Mouse (Mus musculus) adrenal gland, postnatal 36 days (tissue): Measurements from ENCODE around the gene Tmem189. TPM values are rescaled to one million over a fixed set of nuclear protein-coding genes. Genes with fewer than 3 reads are reported as not detected.
"Not testable (repeated sequence)": the region's sequence is repeated elsewhere in the genome, so short reads cannot be mapped to it uniquely, and the experiment has no call there.

Experiments used
- DNase-seq, 2 experiments: peaks; one replicate each; pipeline ENCODE4 v3.0.0; 2021; ENCODE audit warnings: mixed read lengths in 1 of 2
- total RNA-seq, 2 experiments: library from RNA; stranded (reverse); gene quantifications; 2 replicates each; pipeline ENCODE4 v1.2.3; 2021

Tmem189 gene
- total RNA-seq, 2 experiments from 2014 or later = 27.2 to 34.3 TPM

DNA sequence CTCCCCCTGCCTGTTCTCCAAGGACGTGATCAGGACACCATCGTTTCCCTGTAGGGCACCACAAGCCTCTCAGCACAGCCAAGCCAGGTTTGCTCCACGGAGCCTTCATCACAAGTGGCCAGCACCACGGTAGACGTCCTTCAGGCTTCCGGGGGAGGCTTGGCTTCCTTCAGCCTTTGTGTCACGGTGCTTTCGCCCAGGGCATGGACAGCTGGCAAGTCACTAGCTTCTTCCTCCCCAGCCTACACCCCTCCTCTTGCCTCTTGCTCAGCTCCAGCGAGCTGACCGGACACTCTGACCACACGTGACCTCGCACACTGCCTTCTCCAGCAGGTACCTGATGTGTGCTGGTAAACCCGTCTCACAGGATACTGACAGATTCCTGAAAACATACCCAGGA lies 67.3 kb downstream of the Tmem189 start:
- peak in 1 of 2 experiments; percentile 37 for DNase-seq

DNA sequence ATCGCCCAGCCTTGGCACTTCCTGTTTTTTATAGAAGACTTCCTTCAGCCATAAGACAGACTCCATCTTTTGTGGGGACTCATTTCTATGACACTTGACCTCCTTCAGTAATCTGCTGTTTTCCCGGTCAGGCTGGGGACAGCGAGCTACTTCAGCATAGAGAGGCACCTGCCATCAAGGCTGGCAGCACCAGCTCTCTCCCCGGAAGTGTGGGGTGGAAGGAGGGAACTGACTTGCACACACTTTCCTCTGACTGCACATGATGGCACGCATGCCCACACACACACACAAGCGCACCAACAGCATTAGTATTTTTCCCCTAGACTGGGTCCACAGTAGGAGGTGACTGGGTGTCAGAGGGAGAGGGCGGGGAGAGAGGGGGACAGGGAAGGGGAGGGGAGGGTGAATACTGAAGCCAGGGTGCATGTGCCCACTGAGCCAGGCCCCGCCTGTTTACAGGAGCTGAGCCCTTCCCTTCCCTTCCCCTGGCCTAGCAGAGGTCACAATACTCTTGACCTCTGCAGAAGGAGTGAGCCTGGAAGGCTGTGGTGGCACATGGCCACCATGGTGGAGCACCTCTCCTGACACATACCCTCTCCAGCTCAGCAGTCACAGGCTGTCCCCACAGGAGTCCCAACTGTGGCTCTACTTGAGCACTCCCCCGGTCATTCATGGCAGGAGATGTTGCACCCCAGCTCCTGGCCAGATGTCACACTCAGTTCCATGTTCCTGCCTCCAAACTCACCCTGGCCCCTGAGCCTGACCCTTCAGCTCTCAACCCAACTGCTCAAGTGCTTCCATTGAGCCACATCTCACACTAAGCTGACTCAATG lies 68.2 kb downstream of the Tmem189 start:
- DNase-seq = no peak

DNA sequence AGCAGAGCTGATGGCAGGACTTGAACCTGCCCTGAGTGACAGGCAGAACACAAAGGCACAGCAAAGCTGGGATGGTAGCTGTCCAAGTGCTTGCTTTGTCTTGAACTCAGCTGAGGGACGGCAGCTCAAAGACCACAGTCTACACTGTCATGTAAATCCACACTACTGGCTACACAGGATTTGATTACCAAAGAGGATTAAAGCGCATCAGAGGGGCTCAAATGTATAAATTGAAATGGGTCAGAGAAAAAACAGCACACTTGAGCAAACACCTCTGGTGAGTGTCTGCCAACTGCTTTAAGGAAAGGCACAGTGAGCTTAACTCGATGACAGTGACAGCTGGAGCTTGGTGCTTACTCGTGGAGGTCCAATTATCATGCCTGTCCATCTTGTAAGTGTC lies 72.2 kb downstream of the Tmem189 start:
- no peak for DNase-seq

DNA sequence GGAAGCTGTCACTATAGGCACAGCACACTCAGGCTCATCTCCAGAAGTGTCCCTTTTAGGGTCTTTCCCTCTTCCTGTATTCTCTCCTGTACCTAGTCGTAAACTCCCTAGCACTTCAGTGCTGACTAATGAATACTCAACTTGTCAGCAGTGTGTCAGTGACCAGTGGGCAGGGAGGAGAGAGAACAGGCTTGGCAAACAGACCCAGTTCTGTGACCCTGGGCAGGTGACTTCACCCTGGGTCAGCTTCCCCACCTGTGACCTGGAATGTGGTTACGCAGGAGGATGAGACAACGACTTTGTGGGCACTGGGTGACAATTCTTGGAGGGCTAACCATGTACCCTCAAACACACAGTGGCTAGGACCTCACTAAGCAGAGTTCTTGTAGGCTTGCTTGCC lies 72.6 kb downstream of the Tmem189 start:
- DNase-seq = no peak

DNA sequence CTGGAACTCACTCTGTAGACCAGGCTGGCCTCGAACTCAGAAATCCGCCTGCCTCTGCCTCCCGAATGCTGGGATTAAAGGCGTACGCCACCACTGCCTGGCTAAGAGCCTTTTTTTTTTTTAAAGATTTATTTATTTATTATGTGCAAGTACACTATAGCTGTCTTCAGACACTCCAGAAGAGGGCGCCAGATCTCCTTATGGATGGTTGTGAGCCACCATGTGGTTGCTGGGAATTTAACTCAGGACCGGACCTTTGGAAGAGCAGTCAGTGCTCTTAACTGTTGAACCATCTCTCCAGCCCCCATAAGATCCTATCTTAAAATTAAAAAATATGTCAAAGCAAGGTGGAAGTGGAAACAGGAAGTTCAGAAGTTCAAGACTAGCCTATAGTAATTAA lies 76.3 kb downstream of the Tmem189 start:
- not testable (repeated sequence) for DNase-seq

DNA sequence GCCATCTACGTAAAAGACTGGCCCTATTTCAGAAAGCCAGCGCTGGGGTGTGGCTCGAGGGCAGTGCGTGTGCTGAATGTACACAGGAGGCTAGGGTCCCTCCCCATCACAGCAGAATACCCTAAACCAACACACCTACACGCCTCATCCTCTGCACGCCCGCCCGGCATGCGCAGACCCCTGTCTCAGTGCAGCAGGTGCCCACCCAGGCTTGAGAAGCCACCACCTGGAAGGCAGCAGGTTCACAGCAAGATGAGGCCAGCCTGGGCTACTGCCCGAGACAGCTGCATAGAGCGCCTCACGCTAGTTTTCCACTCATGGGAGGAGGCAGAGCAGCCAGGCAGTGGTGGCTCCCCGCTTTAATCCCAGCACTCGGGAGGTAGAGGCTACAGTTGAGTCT lies 77.5 kb downstream of the Tmem189 start:
- no peak for DNase-seq

DNA sequence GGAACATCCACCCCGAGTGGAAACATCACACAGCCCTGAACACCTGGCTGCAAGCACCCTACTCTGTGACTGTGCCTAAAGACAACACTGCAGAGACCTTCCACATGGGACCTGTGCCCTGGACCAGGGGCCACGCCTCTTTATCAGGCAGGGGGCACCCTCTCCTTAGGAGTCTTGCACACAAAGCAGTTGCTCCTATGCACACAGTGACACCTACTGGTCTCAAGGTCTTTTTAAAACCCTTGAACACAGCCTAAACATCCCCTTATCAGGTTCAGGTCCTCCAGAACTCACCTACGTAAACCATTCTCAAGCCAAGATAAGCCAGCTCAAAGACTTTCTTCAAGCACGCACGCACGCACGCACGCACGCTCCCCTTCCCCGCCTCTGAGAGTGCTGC lies 78.3 kb downstream of the Tmem189 start:
- no peak for DNase-seq

DNA sequence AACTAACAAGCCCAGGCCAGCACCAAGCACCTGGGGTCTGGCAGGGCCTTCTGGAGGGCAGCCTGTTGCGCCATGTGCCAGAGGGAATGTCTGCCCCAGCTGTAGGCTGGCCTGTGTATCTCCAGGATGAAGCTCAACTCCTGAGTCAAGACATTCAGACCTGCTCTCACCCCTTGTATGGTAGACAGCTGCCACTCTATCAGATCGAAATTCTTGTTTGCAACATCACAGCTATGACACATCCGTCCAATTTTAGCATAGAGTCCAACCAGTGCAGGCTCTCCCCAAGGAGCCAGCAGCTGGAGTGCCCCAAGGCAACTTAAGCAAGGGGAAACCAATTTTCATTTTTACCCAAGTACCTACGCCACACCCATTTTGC lies 82.9 kb downstream of the Tmem189 start:
- DNase-seq = no peak

DNA sequence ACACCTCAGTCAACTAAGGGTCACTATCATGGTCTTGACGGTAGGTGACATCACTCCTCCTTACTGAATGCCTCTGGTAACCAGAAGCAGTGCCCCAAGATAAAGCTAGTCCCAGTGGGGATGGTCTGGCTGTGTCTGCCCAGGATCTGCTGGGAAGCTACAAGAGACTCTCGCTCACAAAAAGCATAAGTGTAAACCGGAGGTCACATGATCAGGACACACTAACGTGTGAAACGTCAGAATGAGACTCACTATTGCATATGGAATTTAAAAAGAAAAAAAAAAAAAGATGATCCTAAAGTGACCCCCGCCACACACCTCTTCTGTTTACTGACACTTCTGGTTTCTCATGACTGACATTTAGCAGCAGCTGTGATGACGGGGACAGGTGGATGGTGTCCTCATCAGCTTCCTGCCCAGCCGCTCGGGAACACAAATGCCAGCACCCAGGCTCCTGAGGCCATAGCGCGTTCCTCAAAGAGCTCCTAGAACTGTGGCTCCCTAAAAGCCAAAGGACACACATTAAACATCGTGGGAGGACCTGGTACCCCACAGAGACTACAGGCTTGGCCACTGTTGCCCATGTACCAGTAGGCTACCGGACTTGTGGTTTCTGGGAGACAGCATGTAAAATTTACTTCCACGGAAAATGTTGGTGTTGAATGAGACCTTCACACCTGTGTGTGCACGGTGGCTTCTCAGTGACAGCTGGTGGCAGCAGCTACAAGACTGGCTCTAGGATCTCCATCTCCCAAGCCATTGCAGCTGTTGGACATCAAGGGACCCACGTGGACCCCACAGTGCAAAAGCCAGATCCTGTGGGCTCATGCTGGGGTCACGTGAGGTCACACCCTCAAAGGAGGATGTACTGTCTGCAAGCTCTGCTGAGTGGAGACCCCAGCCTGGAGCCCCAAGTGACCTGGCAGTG lies 83.5 kb downstream of the Tmem189 start:
- no peak for DNase-seq

DNA sequence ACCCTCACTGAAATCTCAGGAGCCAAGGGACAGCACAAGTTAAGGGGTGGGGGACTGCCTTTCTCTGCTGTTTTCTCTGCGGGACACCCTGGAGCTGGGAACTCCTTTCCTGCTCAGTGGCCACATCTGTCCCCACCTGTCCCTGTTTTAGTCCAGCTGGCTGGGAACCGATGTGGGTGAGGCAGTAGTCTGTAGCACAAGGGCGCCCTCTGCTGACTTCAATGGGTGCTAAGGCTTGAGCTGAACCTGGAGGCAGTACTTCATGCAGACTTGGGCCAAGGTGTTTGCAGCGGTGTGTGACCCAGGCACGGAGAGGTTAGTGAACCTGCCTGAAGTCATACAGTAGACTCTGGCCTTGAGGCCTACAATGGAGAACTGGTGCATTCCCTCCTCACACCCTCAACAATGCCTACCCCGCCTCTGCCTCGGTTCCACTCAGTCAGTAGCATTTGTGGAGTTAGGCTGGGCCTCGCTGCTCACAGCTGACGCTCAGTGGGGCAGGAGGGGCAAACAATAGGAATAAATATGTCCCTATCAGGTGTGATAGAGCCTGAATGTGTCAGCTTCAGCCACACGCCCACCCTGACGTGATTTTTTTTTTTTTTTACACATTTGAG lies 84.3 kb downstream of the Tmem189 start:
- peak; percentile 92 to 93 for DNase-seq

DNA sequence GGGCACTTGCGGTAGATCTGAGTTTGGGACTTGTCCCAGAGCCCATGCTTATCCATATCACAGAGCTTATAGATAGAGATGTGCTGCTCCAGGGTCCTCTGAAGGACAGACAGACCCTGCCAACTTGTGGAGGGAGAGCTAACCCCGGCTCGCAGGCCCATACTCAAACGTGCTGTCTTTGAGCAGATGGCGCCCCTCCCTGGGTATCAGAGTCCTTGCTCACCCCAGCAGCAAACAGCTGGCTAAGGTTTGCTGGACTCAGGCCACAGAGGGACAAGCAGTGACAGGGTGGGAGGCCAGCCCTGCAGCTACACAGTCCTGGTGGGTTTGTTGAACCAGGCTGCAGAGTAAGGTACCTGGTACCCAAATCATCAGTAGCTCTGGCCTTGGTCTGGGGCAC lies 86.6 kb downstream of the Tmem189 start:
- DNase-seq = peak; percentile 38 to 52

DNA sequence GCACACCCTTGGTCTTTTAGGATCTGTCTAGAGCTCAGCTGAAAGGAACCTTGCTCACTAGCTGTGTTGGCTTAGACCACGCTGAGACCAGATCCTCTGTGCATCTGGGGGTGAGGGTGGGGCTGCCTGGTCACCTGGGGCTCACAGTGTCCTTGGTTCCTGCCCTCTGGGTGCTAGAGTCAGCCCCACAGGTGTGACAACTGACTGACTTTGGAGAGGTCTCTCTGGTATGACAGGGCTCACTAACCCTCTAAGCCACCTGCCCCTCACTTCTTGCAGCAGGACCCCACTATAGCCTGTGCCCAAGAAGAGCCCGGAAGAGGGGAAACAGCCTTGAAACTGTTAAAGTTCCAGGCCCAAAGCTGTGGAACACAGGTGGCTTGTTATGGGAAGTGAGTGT lies 87.3 kb downstream of the Tmem189 start:
- DNase-seq = no peak

DNA sequence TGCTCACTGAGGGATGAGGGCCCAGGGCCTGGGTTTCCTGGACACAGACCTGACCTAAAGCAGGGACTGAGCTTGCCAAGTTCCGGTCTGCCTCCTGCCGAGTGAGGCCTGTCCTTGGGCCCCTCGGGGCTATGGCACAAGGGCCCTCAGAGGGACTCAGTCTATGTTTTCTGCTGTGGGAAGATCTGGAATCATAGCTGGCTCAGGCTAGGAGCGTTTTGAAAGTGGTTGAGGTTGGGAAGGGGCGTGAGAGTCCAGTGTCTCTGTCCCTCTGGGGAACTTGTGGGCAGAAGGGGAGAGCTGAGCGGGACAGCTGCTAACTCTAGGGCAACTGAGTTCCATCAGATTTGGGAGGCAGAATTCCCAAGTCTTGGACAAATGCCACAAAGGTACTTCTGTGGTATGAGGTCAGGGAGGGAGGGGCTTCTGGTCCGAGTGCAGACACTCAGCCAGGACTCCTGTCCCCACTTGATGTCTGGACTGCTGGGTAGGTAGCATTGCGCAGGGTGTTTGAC lies 89.1 kb downstream of the Tmem189 start:
- DNase-seq = no peak

DNA sequence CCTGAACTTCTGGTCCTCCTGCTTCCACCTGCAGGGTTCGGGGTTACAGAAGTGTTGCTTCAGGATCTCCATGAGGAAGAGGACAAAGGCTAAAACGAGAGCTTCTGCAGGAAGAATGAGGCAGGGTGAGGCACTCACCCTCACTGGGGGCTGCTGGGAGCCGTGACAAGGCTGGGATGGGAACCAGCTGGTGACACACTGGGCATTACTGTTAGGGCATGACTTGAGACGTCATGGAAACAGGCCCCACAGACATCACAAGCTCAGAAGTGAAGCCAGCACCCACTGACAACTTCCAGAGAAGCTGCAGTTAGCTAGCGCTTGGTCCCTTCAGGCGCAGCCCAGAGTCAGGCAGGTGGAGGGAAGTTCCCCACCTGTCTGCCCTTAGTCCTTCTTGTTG lies 89.7 kb downstream of the Tmem189 start:
- no peak for DNase-seq

DNA sequence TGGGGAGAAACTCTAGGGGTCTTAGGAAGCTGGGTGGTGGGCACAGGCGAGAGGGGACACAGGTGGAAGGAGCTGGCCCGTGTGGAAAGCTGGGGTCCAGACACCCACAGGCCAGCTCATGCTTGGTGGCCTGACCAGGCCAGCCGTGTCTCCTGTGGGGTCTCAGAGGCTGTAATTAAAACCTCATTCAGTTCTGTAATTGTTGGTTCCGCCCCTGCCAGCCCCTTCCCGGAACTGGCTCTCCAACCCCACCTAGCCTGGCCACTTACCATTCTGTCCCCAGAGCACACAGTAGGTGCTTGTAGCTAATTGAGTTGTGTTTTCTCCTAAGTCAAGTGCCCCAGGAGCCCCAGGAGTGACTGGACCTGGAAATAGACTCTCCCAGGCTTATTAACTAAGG lies 90.4 kb downstream of the Tmem189 start:
- DNase-seq = no peak

DNA sequence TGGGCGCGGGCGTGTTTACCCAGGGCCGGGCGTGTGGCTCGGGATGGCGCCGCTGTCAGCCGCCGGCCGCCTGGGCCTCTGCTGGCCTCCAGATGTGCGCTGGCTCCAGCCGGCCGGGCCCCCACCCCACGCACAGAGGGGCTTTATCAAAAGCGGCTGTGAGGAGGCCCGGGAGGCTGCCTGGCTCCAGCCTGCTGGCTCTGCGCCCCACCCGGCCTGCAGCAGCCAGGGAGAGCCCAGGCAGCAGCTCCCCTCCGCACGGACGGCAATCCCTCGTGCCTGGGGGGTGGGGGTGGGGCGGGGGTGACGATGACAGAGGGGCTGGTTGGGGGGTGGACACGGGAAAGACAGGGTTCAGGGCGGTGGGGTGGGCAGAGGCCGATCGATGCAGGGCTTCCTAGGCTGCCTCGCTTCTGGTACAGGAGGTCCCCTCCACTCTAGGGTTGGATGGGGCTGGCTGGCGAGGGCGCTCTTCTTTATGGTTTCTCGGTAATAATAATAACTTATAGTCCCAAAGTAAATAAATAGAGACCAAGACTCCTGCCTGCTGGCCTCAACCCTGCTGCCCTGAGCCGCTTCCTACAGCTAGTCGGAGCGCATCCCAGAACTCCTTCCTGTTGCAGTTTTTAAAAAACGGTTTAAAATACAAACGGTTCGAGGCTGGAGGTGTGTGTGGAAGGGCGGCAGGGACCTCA lies 92.0 kb downstream of the Tmem189 start:
- DNase-seq = no peak

DNA sequence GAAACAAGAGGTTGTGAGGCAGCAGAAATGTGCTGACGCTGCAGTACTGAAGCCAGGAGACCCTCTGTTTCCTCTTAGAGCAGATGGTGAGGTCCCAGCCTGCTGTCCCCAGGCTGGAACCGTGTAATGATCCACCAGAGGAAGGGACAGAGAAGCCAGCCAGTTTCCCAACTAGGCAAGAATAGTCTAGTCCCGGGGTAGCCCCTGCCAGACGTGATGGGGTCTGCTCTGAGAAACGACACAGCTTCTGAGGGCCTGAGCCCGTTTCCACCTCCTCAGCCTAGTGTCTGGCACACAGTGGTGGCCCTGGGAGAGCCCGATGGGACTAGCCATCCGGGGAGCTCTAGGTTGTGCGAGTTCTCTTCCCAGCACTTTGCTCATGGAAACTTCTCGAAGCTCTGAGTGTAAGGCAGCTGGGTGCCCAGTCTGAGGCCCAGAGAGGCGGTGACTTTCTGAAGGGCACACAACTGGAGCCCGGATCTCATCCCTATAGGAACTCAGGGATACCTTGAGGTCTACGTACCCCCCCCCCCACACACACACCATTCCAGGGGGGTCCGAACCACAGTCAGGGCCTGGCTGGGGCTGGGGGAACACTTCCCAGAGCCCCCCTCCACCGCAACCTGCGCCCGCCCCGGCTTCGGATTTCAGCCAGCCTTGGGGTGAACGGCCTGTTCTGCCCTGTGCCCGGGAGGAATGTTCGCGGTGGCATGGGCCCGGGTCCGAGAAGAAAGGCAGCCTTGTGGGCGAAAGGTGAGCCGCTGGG lies 92.7 kb downstream of the Tmem189 start:
- DNase-seq = no peak

DNA sequence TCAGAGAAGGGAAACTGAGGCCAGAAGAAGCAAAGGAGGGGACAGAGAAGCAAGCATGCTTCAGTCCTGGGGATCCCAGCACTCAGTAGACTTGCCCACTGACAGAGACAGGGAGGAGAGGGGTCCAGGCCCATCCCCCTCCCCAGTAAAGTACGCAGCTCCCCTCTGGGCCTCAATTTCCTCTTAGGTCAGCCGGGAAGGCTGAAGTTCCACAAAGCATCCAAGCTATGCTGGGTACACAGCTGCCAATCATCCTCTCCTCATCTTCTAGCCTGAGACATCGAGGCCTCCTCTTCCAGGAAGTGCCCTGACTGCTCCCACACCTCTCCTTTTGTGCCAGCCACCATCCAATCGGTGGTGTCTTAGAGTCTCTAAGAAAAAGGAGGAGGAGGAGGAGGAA lies 93.4 kb downstream of the Tmem189 start:
- DNase-seq = no peak

DNA sequence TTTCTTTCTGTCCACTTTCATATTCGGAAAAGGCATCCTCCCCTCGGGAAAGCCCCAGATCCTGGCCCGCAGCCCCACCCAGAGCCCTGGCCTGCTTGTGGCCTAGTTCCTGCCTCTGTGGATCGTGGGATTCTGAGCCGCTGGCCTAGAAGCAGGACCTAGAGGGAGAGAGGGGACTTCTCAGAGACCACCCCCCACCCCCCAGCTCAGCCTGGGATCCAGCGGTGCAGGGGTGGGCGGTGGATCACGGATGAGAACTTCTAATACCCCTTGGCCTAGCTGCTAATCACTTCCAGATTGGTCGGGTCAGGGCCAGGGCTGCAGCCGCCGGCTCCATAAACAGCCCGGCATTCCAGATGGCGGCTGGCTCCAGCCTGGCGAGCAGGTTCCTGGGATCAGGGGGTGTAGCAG lies 93.9 kb downstream of the Tmem189 start:
- peak in 1 of 2 experiments; percentile 38 for DNase-seq

DNA sequence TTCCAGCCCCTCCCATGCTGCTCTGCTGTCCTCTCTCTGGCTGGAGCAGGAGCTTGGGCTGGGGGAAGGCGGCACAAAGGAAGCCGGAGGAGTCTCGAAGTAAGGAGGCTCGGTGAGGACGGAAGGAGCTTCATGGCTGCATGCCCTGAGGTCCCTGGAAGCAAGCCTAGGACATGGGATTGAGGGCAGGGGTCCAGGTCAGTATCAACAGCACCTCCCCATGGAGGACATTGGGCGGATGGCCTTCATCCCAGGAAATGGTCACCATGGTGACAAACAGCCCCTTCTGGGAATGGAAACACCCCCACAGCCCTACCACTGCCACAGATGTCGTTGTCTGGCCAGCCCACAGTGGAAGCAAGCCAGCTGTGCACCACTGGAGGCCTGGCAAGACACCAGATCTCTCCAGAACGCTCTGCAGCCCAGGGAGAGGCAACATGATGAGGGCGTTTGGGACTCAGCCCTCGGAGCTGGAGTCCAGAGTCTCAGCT lies 95.1 kb downstream of the Tmem189 start:
- peak; percentile 80 to 88 for DNase-seq
